Mouse (Mus musculus) liver, adult 2 months (tissue): ENCODE results near the gene Ssh1.

ENCODE experiments used
- CTCF ChIP-seq: fragments of 200-500 bp; IDR thresholded peaks from 2 replicates; pipeline ENCODE4 v1.5.1; 2011; ENCODE audit warnings: low read depth, low read length, control low read depth
- POLR2A ChIP-seq: fragments of 200-500 bp; IDR thresholded peaks from 2 replicates; pipeline ENCODE4 v1.6.1; 2011; ENCODE audit warnings: low read length, control low read depth; ENCODE audit not compliant: insufficient read depth; ENCODE audit errors: extremely low read depth

DNA sequence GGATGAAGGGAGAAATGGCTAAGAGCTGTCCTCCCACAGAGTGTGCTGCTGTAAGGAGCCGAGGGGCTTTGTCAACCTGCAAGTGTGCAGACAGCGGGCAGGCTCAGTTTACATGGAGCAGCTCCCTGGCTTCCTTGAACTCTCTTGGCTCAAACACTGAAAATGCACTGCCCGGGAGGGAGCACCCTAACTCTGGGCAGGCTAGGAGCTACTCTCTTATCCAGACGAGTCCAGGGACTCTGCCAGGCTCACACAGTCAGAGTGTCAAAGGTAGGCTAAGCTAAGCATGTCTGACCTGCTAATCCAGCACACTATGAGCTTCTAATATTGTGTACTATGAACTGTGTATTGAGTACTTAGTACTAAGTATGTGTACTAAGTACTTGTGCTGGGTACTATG is 13.3 kb upstream of the Ssh1 start:
- TF ChIP-seq CTCF (no peak), POLR2A (no peak)
